Mouse (Mus musculus) G1E (cell line): ENCODE measurements around the gene Fam227a. TPM values are rescaled to one million over a fixed set of nuclear protein-coding genes. Genes with fewer than 3 reads are reported as not detected.

Experiments
- ATAC-seq: 2 replicates; pipeline ENCODE4 v1.8.0; 2016; ENCODE audit warnings: mild to moderate bottlenecking; ENCODE audit not compliant: insufficient number of reproducible peaks, poor library complexity, low FRiP score, severe bottlenecking; ENCODE audit errors: extremely low read depth
- DNase-seq: peaks from one replicate; pipeline ENCODE4 v3.0.0; 2012; ENCODE audit warnings: low spot score
- H3K27me3 ChIP-seq: 2 replicates; pipeline ENCODE4 v1.6.1; 2012; ENCODE audit warnings: mild to moderate bottlenecking, low read length, inconsistent platforms; ENCODE audit not compliant: insufficient read depth
- H3K36me3 ChIP-seq: replicated peaks from 2 replicates; pipeline ENCODE3; 2012; ENCODE audit warnings: mild to moderate bottlenecking, inconsistent platforms
- H3K4me1 ChIP-seq: 2 replicates; pipeline ENCODE4 v1.6.1; 2012; ENCODE audit warnings: low read depth, low read length, inconsistent platforms, mixed read lengths; ENCODE audit not compliant: insufficient read depth
- H3K4me3 ChIP-seq: 2 replicates; pipeline ENCODE4 v1.5.1; 2012; ENCODE audit warnings: low read depth, mild to moderate bottlenecking, inconsistent platforms, low read length, moderate library complexity, mixed read lengths
- H3K9me3 ChIP-seq: replicated peaks from 2 replicates; pipeline ENCODE4 v1.6.1; 2012; ENCODE audit warnings: inconsistent platforms
- CTCF ChIP-seq: IDR thresholded peaks from 2 replicates; pipeline ENCODE4 v1.5.1; 2012; ENCODE audit warnings: low read depth, low read length, inconsistent platforms, mixed read lengths
- GATA1 ChIP-seq: IDR thresholded peaks from 2 replicates; pipeline ENCODE4 v1.6.1; 2012; ENCODE audit warnings: borderline replicate concordance, low read length, inconsistent platforms, mixed read lengths
- GATA2 ChIP-seq: IDR thresholded peaks from 2 replicates; pipeline ENCODE4 v1.6.1; 2012; ENCODE audit warnings: low read depth, low read length, inconsistent platforms, borderline replicate concordance
- POLR2AphosphoS5 ChIP-seq: IDR thresholded peaks from 2 replicates; pipeline ENCODE4 v1.6.1; 2012; ENCODE audit warnings: low read depth, low read length, inconsistent platforms; ENCODE audit not compliant: insufficient replicate concordance
- TAL1 ChIP-seq: conservative IDR thresholded peaks from 2 replicates; pipeline ENCODE4 v1.6.1; 2012; ENCODE audit warnings: low read depth, low read length, inconsistent platforms, mixed read lengths
- polyA plus RNA-seq: library from polyadenylated mRNA; stranded (reverse); fragments of >175 nt; gene quantifications from 2 replicates; pipeline ENCODE4 v1.2.3, GENCODE M21; 2012
- total RNA-seq, 2 experiments: library from RNA; stranded (forward) in 1 of 2; stranded (reverse) in 1 of 2; fragments of 200-1000 nt in 1 of 2; fragments of >200 nt in 1 of 2; fragmentation: Nextera tagmentation in 1 of 2; gene quantifications; 2 replicates each; pipeline ENCODE4 v1.2.3; 2014 to 2017

Fam227a gene
- total and polyA plus RNA-seq, 3 experiments = 0.11 to 2.1 (median 0.90) TPM

DNA sequence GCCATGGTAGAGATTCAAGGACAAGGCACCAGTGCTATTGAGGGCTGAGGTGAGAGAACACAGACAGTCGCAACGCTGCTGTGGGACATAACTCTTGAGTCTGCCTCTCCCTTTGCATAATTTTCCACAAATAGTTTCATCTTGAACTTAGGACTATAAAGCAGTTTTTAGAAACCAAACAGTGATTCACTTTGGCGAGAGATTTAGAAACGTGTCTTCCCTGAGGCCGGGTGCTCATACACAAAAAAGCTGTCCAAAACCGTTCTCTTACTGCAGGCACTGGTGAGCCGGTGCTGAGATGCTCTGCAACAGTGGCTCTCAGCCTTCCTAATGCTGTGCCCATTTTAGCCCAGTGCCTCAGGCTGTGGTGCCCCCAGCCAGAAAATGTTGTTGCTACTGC lies 50.5 kb downstream of the Fam227a start:
- Histone ChIP-seq H3K27me3 (peaks cover 16% of the 10 kb centered on the region), H3K4me1 (no peaks in the 10 kb centered on the region), H3K9me3 (no peaks in the 10 kb centered on the region), H3K4me3 (no peak overlapping the region), H3K36me3 (no peaks in the 10 kb centered on the region)
- ATAC-seq = no peak
- TF ChIP-seq GATA1 (no peak), GATA2 (no peak), CTCF (no peak), POLR2AphosphoS5 (no peak)
- DNase-seq = no peak

DNA sequence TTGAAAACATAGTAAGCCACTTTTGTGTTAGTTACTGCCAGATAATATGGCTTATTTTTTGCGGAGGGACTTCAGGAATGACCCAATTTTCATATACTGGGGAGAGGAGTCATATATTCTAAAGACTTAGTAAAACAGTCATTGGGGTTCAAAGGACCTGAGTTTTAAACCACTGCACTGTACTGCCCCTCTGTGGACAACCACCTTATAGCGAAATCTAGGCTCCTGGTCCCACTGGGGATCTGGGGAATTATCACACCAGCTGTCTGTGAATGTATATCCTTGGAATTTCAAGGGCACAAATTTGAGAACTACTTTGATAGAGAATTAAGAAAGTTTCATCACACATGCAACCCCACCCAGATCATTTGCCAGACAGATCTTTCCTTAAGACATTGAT lies 51.0 kb downstream of the Fam227a start:
- no peak overlapping the region for H3K4me3 ChIP-seq

DNA sequence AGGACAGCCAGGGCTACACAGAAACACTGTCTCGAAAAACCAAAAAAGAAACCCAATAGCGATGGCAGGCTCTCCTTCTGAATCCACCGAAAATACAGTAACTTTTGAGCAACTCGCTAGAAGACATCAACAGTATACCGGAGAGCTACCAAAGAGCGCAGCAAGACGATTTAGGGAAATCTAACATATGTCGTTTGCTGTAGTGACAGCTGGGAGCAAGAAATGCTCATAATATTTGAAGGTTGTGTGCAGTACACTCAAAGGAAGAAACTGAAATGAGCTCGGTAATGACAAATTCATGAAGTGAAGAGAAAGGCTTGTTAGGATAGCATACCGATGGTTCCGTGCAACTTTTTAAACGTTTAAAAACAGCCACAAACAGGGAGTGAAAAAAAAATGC lies 52.6 kb downstream of the Fam227a start:
- no peaks in the 10 kb centered on the region for H3K4me1 ChIP-seq
- H3K27me3 ChIP-seq = peaks cover 19% of the 10 kb centered on the region
- DNase-seq (no peak), ATAC-seq (no peak)
- TF ChIP-seq CTCF (no peak), TAL1 (no peak), GATA2 (no peak), GATA1 (no peak), POLR2AphosphoS5 (no peak)
- no peaks in the 10 kb centered on the region for H3K9me3 ChIP-seq
- no peaks in the 10 kb centered on the region for H3K36me3 ChIP-seq
- no peak overlapping the region for H3K4me3 ChIP-seq

More for the DNA sequence above, 51.0 kb downstream of the Fam227a start:
- TF ChIP-seq CTCF (no peak), POLR2AphosphoS5 (no peak), TAL1 (no peak), GATA1 (no peak), GATA2 (no peak)
- H3K36me3 ChIP-seq = no peaks in the 10 kb centered on the region
- H3K9me3 ChIP-seq = no peaks in the 10 kb centered on the region
- H3K4me1 ChIP-seq = no peaks in the 10 kb centered on the region
- peaks cover 18% of the 10 kb centered on the region for H3K27me3 ChIP-seq
- ATAC-seq = no peak
- DNase-seq = no peak

- ATAC-seq (no peak), DNase-seq (no peak)
- Histone ChIP-seq H3K27me3 (peaks cover 14% of the 10 kb centered on the region), H3K4me3 (no peak within 1 kb of the TSS), H3K36me3 (no peaks in the 10 kb centered on the region), H3K9me3 (no peaks in the 10 kb centered on the region), H3K4me1 (no peaks in the 10 kb centered on the region)
- TF ChIP-seq TAL1 = no peak
- TF ChIP-seq POLR2AphosphoS5 = no peak
- TF ChIP-seq GATA1 = no peak
- TF ChIP-seq CTCF = no peak
- no peak for TF ChIP-seq GATA2
These were observed 53.6 kb downstream of the Fam227a start, which contains the start of gene Dmc1 for GRCm38 (mm10) chr15:79604990-79605665. TSS of gene Dmc1 (minus strand) at chr15:79605109.

DNA sequence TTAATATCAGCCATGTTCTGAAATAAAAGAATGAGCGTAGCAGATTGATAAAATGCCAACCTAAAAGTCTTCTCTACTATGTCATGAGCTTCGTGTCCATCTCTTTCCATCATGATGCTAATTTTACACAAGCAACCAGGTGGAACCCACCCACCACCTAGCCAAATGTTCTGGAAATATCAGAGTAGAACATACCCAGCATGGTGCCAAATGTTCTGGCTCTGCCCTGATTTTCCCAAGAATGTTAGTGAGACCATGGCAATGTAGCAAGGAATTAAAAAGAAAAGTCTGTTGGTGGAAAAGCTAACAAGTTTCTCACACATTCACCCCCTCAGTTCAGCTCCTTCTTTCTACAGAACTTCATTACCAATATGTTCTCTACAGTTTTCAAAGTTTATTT lies 58.6 kb downstream of the Fam227a start:
- ATAC-seq (no peak), DNase-seq (no peak)
- H3K4me1 ChIP-seq = no peaks in the 10 kb centered on the region
- no peaks in the 10 kb centered on the region for H3K36me3 ChIP-seq
- no peaks in the 10 kb centered on the region for H3K9me3 ChIP-seq
- no peak for TF ChIP-seq CTCF
- no peak overlapping the region for H3K4me3 ChIP-seq
- peaks cover 13% of the 10 kb centered on the region for H3K27me3 ChIP-seq

- Histone ChIP-seq H3K27me3 (peaks cover 8% of the 10 kb centered on the region; the same call in 1 of the 2 replicates), H3K4me1 (no peaks in the 10 kb centered on the region), H3K36me3 (no peaks in the 10 kb centered on the region), H3K9me3 (no peaks in the 10 kb centered on the region), H3K4me3 (no peak overlapping the region)
- no peak for DNase-seq
- no peak for ATAC-seq
- TF ChIP-seq GATA1 (no peak), TAL1 (no peak), CTCF (no peak), GATA2 (no peak), POLR2AphosphoS5 (no peak)
These were observed 60.0 kb downstream of the Fam227a start for GRCm38 (mm10) chr15:79598715-79599114.

- no peaks in the 10 kb centered on the region for H3K36me3 ChIP-seq
- no peak overlapping the region for H3K4me3 ChIP-seq
- H3K27me3 ChIP-seq = peaks cover 3% of the 10 kb centered on the region; the same call in 1 of the 2 replicates
- H3K9me3 ChIP-seq = no peaks in the 10 kb centered on the region
- TF ChIP-seq TAL1 = no peak
- TF ChIP-seq GATA1 = no peak
- TF ChIP-seq POLR2AphosphoS5 = no peak
- TF ChIP-seq CTCF = no peak
- no peak for TF ChIP-seq GATA2
- DNase-seq (no peak), ATAC-seq (no peak)
- no peaks in the 10 kb centered on the region for H3K4me1 ChIP-seq
These were observed 77.2 kb downstream of the Fam227a start for GRCm38 (mm10) chr15:79581581-79581980.
